Mouse (Mus musculus): ENCODE results near the gene Cnrip1. TPM values are rescaled to one million over a fixed set of nuclear protein-coding genes. Genes with fewer than 3 reads are reported as not detected.

Cnrip1 gene
- polyA plus RNA-seq, 1 experiment, result 6.5 TPM

DNA sequence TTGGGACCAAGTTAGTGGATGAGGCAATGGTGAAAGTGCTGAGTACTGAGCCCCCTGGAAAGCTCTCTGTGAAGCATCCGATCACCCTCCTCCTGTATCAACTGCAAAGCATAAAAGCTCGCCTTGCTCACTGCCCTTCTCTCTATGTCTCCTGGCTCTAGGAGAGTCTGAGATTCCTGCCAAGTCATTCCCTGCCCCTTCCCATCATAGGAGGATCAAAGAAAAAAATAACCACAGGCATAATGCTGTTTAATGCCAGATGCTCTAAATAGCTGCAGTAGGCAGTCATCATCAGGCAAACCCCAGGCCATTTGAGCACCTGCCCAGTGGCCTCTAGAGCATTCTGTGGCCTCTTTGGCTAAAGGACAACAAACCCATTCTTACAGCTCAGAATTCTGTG is 24.3 kb downstream of the Cnrip1 start:
- no peak overlapping the region for H3K27ac ChIP-seq (ENCODE audit: insufficient read depth, low read depth, low read length)
- WGBS, result 93% methylated on average over 2 of the region's 2 CpGs
- H3K36me3 ChIP-seq (ENCODE audit: control insufficient read depth, insufficient read depth, low read length), result no peaks in the 10 kb centered on the region
- no peak for DNase-seq
- H3K27me3 ChIP-seq (replicated peaks; ENCODE audit: control insufficient read depth, insufficient read depth, low read length), result no peaks in the 10 kb centered on the region
- no peaks in the 10 kb centered on the region for H3K4me1 ChIP-seq (ENCODE audit: control insufficient read depth, insufficient read depth, low read length)
- no peak overlapping the region for H3K4me3 ChIP-seq (ENCODE audit: insufficient read depth, low read depth, low read length)
- TF ChIP-seq POLR2A (IDR thresholded peaks at IDR 0.05; ENCODE audit: low read depth, low read length), result no peak
- TF ChIP-seq CTCF (conservative IDR thresholded peaks at IDR 0.05; ENCODE audit: insufficient read depth, insufficient read length, low read depth, low read length), result no peak

DNA sequence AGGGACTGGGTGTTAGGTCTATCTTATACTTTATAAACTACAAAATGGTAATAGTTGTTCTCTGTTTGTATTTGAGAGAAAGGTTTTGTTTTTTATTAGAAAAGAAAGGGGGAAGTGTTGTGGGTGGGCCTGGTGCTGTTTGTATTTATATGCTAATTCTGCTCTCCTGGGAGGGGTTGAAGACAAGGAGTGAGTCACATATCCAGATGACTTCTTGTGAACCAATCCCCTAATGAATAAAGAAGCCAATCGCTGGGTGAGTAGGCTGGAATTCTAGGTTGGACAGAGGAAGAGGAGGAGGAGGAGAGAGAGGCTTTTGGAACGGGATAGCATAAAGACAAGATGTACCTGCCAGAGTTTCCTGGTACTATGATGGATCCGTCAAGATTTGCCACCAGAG is 30.7 kb downstream of the Cnrip1 start:
- Histone ChIP-seq H3K27me3 (replicated peaks; ENCODE audit: control insufficient read depth, insufficient read depth, low read length) (no peaks in the 10 kb centered on the region), H3K27ac (ENCODE audit: insufficient read depth, low read depth, low read length) (no peak overlapping the region), H3K4me3 (ENCODE audit: insufficient read depth, low read depth, low read length) (no peak overlapping the region), H3K36me3 (ENCODE audit: control insufficient read depth, insufficient read depth, low read length) (no peaks in the 10 kb centered on the region), H3K4me1 (ENCODE audit: control insufficient read depth, insufficient read depth, low read length) (0 out of 2 replicates have a peak, but pooled peaks cover 2% of the 10 kb centered on the region)
- 56% methylated on average over 3 of the region's 3 CpGs for whole genome bisulfite sequencing
- TF ChIP-seq POLR2A (IDR thresholded peaks at IDR 0.05; ENCODE audit: low read depth, low read length) (no peak), CTCF (conservative IDR thresholded peaks at IDR 0.05; ENCODE audit: insufficient read depth, insufficient read length, low read depth, low read length) (no peak)
- no peak for DNase-seq

DNA sequence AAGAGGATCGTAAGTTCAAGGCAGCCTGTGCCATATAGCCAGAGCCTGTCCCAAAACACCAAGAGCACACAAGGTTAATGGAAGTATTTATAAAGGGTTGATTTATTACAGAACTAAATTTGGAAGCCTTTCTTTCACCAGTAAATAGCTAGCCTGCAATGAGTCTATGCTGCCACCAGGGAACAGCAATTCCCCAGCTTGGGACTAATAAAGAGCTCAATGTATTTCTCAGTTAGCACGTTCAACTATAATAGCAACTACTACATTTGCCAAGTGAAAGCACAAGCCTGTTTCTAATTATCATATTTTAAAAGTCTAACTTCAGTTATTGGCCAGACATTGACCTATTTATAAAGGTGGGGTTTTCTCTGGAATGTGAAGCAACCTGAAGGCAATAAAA is 31.6 kb downstream of the Cnrip1 start:
- Histone ChIP-seq H3K4me3 (ENCODE audit: insufficient read depth, low read depth, low read length) (no peak overlapping the region), H3K4me1 (ENCODE audit: control insufficient read depth, insufficient read depth, low read length) (0 out of 2 replicates have a peak, but pooled peaks cover 2% of the 10 kb centered on the region), H3K27ac (ENCODE audit: insufficient read depth, low read depth, low read length) (no peak overlapping the region), H3K27me3 (replicated peaks; ENCODE audit: control insufficient read depth, insufficient read depth, low read length) (no peaks in the 10 kb centered on the region), H3K36me3 (ENCODE audit: control insufficient read depth, insufficient read depth, low read length) (no peaks in the 10 kb centered on the region)
- WGBS, result 30% methylated on average over 2 of the region's 2 CpGs
- TF ChIP-seq CTCF (conservative IDR thresholded peaks at IDR 0.05; ENCODE audit: insufficient read depth, insufficient read length, low read depth, low read length) (0 out of 2 replicates have a peak, but pooled peaks have one; percentile 16), POLR2A (IDR thresholded peaks at IDR 0.05; ENCODE audit: low read depth, low read length) (no peak)
- peak; percentile 19 for DNase-seq

DNA sequence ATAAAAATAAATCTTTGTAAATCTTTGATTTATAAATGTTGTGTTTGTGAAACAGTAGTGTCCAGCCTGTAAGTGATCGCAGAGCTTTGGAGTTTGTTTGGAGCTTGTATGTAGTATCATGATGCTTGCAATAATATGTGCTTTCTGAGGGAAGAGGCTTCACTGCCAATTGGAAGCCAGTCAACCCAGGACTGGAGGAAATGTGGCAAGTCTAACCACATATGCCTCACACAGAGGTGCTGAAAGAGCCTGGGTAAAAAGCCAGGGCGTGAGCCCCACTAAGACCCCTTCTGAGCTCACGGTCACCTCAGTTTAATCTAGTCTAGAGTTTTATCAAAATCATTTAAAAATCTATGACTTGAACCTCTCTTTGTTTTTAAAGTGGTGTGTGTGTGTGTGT is 32.1 kb downstream of the Cnrip1 start:
- WGBS, result 94% methylated on average over 3 of the region's 3 CpGs
- H3K4me1 ChIP-seq (ENCODE audit: control insufficient read depth, insufficient read depth, low read length), result 0 out of 2 replicates have a peak, but pooled peaks cover 2% of the 10 kb centered on the region
- TF ChIP-seq POLR2A (IDR thresholded peaks at IDR 0.05; ENCODE audit: low read depth, low read length) (no peak), CTCF (conservative IDR thresholded peaks at IDR 0.05; ENCODE audit: insufficient read depth, insufficient read length, low read depth, low read length) (no peak)
- no peaks in the 10 kb centered on the region for H3K36me3 ChIP-seq (ENCODE audit: control insufficient read depth, insufficient read depth, low read length)
- no peak overlapping the region for H3K4me3 ChIP-seq (ENCODE audit: insufficient read depth, low read depth, low read length)
- no peak for DNase-seq
- H3K27ac ChIP-seq (ENCODE audit: insufficient read depth, low read depth, low read length), result no peak overlapping the region
- H3K27me3 ChIP-seq (replicated peaks; ENCODE audit: control insufficient read depth, insufficient read depth, low read length), result no peaks in the 10 kb centered on the region

DNA sequence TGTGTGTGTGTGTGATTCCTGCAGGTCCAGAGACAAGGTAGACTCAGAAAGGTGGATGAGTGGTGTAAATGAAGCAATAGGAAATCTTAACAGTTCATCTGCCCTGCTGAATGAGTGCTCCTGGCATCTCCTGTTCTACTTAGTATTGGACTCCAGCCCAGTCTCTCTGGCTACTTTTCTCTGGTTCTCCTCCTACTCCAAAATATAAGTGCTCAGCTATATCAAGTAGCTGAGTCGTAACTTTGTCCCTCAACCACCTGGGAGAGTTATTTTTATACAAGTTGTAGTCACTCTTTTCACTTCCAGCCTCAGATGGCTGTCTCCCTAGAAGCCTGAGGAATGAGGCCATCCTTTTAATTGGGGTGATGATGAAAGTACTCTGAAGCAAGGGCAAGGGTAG is 32.5 kb downstream of the Cnrip1 start:
- Histone ChIP-seq H3K36me3 (ENCODE audit: control insufficient read depth, insufficient read depth, low read length) (no peaks in the 10 kb centered on the region), H3K27ac (ENCODE audit: insufficient read depth, low read depth, low read length) (no peak overlapping the region), H3K4me1 (ENCODE audit: control insufficient read depth, insufficient read depth, low read length) (0 out of 2 replicates have a peak, but pooled peaks cover 2% of the 10 kb centered on the region), H3K27me3 (replicated peaks; ENCODE audit: control insufficient read depth, insufficient read depth, low read length) (no peaks in the 10 kb centered on the region), H3K4me3 (ENCODE audit: insufficient read depth, low read depth, low read length) (no peak overlapping the region)
- 31% methylated on average over 1 of the region's 1 CpGs for WGBS
- no peak for DNase-seq
- TF ChIP-seq POLR2A (IDR thresholded peaks at IDR 0.05; ENCODE audit: low read depth, low read length), result no peak
- TF ChIP-seq CTCF (conservative IDR thresholded peaks at IDR 0.05; ENCODE audit: insufficient read depth, insufficient read length, low read depth, low read length), result no peak

DNA sequence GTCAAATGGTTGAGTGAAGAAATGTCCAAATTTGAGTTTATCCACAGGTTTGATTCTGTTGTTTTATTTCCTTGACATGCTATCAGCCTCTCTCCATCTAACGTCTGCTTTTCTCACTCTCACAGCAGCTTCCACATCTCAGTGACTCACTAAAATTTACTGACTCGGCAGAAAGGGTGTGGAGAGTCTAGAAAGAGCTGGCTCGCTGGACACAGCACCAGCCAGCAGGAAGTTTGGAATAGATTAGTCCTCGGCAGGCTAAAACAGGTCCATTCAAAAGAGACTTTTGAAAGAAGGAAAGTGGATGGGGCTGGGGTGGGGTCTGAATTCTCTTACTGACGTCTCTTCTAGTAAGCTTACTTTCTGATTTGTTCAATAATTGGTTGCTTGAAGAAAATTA is 34.7 kb downstream of the Cnrip1 start:
- WGBS, result 5% methylated on average over 5 of the region's 5 CpGs
- TF ChIP-seq POLR2A (IDR thresholded peaks at IDR 0.05; ENCODE audit: low read depth, low read length), result no peak
- TF ChIP-seq CTCF (conservative IDR thresholded peaks at IDR 0.05; ENCODE audit: insufficient read depth, insufficient read length, low read depth, low read length), result no peak

DNA sequence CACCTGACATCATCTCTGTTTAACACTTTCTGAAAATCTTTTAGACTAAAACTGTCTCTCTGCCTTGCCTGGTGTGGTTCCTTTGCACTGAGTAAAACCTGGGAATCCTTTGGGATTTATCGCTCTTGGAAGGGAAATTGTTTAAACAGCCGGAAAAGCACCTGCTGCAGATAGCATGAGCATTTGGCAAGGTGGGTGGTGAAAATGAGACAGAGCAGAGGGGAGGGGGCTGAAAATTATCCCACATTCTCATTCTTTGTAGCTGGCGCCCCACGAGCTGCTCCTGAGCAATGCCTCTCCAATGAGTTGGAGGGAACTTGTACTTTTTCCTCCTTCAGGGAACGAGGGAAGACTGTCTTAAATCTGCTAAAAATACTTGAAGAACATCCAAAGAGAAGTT is 55.5 kb downstream of the Cnrip1 start:
- no peak overlapping the region for H3K27ac ChIP-seq (ENCODE audit: insufficient read depth, low read depth, low read length)
- H3K27me3 ChIP-seq (replicated peaks; ENCODE audit: control insufficient read depth, insufficient read depth, low read length), result no peaks in the 10 kb centered on the region
- TF ChIP-seq CTCF (conservative IDR thresholded peaks at IDR 0.05; ENCODE audit: insufficient read depth, insufficient read length, low read depth, low read length) (no peak), POLR2A (IDR thresholded peaks at IDR 0.05; ENCODE audit: low read depth, low read length) (no peak)
- H3K4me3 ChIP-seq (ENCODE audit: insufficient read depth, low read depth, low read length), result no peak overlapping the region
- H3K36me3 ChIP-seq (ENCODE audit: control insufficient read depth, insufficient read depth, low read length), result no peaks in the 10 kb centered on the region
- no peaks in the 10 kb centered on the region for H3K4me1 ChIP-seq (ENCODE audit: control insufficient read depth, insufficient read depth, low read length)
- 74% methylated on average over 5 of the region's 5 CpGs for WGBS
- DNase-seq, result no peak

More for the DNA sequence above, 34.7 kb downstream of the Cnrip1 start:
- peak; percentile 15 for DNase-seq
- Histone ChIP-seq H3K36me3 (ENCODE audit: control insufficient read depth, insufficient read depth, low read length) (no peaks in the 10 kb centered on the region), H3K4me3 (ENCODE audit: insufficient read depth, low read depth, low read length) (no peak overlapping the region), H3K4me1 (ENCODE audit: control insufficient read depth, insufficient read depth, low read length) (0 out of 2 replicates have a peak, but pooled peaks cover 2% of the 10 kb centered on the region), H3K27ac (ENCODE audit: insufficient read depth, low read depth, low read length) (no peak overlapping the region), H3K27me3 (replicated peaks; ENCODE audit: control insufficient read depth, insufficient read depth, low read length) (no peaks in the 10 kb centered on the region)

Data from kidney, adult 2 months (tissue).